Mouse (Mus musculus): ENCODE measurements around the gene Brca2.

The Brca2 gene

DNA sequence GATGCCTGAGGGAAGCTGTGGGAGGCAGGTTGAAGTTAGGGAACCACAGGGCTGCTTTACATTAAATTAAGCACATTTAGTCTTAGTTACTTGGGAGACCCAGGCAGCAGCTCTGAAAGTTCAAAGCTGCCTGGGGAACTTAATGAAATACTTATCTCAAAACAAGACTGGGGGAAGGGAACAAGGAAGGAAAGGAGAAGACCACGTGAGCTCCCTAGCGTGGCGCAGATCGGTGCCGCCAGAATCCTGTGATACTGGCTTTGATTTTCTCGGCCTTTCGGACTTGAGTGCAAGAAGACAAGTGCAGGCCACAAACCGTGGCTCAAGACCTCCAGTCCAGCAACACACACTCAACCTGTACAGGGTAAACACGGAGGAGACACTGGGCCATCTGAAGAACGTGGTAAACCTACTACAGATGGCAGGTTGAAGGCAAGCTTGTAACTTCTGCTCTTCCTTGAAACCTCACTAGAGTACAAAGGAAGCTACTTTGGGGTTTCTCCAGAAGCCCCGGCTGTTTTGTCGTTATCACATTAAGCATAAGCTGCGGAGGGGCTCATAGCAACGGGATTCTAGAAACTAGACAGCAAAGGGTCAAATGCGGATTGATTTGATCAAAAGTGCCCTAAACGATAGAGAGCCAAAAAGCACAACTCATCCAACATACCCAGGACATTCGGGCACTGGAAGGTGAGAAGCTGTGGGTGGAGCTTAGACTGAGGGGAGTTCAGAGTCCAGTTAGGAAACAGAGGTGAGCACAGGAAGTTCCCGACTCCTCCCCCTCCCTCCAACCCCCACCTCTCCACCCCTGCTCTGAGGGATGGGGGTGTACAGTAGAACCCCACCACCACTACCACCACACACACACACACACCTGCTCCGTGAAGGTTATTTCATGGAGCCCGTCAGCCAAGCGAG is 76.0 kb downstream of the Brca2 start:
- in situ Hi-C loops (cut with MboI, MseI): no loop called here

DNA sequence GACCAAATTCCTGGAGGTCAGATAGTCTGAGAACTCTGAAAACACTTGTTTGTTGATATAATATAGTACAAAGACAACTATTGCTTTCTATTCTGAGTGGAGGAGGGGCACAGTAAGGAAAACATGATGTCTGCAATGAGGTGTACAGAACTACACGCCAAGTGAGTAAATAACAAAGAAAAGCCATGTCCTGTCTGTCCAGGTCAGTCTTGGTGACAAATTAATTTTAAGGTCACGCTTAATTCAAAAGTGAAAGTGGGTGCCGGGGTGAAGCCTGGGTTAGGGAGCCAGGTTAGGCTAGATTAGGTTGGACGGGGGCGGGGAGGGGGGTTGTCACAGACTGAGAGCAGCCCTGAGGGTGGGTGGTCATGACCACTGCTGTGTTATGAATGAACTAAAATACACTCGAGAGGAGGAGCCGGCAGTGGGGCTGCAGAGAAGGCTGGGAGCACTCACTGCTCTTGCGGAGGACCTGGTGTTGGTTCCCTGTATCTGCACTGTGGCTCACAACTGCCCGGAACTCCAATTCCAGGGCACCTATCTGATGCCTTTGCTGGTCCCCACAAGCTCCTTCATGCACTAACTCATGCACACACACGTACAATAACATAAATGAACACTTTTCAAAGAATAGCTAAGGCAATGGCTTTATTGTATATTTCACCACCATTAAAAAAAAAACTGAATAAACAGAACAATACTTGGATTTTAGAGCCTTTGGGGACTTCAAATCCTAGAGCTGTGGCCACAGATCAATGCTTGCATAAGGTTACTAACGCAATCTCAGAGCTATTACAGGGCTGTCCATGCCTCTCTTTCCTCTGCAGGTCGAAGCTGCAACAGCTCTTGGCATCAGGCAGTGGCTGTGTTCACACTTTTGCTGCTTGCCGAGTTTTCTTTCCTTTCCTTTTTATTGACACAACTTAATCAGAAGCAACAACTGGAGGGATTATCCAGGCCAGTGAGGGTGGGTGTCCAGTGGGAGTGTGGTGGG is 77.2 kb downstream of the Brca2 start:
- in situ Hi-C loops (cut with MboI, MseI): no loop called here

GRCm38 (mm10) chr5:150600554-150601440 is 78.4 kb downstream of the Brca2 start:
- in situ Hi-C loops (cut with MboI, MseI): no loop called here

- in situ Hi-C loops (cut with MboI, MseI): no loop called here
Measured at GRCm38 (mm10) chr5:150601441-150602230, 79.2 kb downstream of the Brca2 start.

GRCm38 (mm10) chr5:150606131-150606530 is 83.7 kb downstream of the Brca2 start:
- in situ Hi-C loops (cut with MboI, MseI): no loop called here

GRCm38 (mm10) chr5:150607631-150608030 is 85.2 kb downstream of the Brca2 start:
- in situ Hi-C loops (cut with MboI, MseI): no loop called here

DNA sequence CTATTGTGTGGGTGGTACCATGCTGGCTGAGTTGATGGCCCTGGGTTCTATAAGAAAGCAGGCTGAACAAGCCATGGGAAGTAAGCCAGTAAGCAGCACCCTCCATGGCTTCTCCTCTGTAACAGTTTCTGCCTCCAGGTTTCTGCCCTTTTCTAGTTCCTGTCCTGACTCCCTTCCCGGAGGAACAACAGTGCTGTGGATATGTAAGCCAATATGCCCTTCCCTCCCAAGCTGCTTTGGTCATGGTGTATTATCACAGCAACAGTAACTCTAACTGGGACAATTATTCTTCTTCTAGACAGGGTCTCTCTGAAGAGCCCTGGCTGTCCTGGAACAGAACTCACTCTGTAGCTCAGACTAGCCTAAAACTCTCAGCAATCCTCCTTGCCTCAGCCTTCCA is 88.7 kb downstream of the Brca2 start:
- in situ Hi-C loops (cut with MboI, MseI): no loop called here

GRCm38 (mm10) chr5:150611697-150612096 is 89.3 kb downstream of the Brca2 start:
- in situ Hi-C loops (cut with MboI, MseI): no loop called here

DNA sequence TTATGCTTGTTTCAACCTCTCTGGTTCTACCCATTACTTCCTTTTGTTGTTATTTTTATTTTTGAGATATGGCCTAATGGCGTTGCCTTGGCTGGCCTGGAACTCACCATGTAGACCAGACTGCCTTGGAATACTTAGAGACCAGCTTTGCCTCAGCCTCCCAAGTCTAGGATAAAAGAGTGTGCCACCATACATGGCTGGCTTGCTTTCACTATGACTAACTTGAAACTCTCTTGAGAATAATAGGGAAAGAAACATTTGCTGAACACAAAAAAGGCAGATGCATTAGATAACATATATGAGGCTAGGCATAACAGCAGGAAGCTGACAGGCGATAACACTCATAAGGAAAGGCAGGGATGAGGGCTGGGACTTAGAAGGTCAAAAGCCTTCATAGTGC is 91.6 kb downstream of the Brca2 start:
- in situ Hi-C loops (cut with MboI, MseI): no loop called here

DNA sequence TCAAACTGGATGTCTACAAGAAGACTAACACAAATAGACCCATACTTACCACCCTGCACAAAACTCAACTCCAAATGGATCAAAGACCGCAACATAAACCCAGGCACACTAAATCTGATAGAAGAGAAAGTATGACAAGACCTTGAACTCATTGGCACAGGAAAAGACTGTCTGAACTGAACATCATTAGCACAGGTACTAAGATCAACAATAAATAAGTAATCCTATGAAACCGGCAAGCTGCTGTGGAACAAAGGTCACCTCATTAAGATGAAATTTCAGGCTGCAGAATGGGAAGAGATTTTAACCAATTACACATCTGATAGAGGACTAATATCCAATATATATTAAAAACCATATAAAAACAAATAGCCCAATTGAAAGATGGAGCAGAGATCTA is 93.8 kb downstream of the Brca2 start:
- in situ Hi-C loops (cut with MboI, MseI): no loop called here

- in situ Hi-C loops (cut with MboI, MseI): no loop called here
Measured at GRCm38 (mm10) chr5:150616731-150617130, 94.3 kb downstream of the Brca2 start.

GRCm38 (mm10) chr5:150618599-150619355 is 96.3 kb downstream of the Brca2 start:
- in situ Hi-C loops (cut with MboI, MseI): no loop called here
